Mouse (Mus musculus) bone marrow macrophage, adult 2 months (primary cell): ENCODE measurements around the gene Vmn1r177.
"Not testable (repeated sequence)": the region's sequence is repeated elsewhere in the genome, so short reads cannot be mapped to it uniquely, and the experiment has no call there.

Source experiments
- CTCF ChIP-seq: IDR thresholded peaks from 2 replicates; pipeline ENCODE4 v1.5.1; 2012; ENCODE audit warnings: low read depth, mild to moderate bottlenecking, low read length, moderate library complexity
- POLR2A ChIP-seq: IDR thresholded peaks from 2 replicates; pipeline ENCODE4 v1.6.1; 2012; ENCODE audit warnings: mild to moderate bottlenecking, low read depth, low read length, borderline replicate concordance

DNA sequence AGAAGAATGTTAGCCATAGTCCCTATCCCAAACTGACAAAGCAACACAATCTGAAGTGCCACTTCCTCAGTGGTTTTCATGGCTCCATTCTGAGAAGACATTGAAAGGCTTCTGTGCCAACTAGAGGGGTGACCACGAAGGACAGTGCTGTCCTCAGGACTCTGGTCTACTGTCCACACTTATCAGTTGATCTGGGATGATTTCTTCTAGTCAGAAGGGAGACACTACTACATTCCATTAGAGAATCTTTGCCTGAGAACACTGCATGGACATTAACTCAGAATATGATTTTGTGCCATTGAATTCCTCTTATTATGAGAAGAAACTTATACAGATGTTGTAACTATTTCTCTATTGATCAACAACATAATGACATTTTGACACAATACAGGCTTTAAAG lies at the start of gene Vmn1r177:
- not testable (repeated sequence) for TF ChIP-seq CTCF, POLR2A
